Mouse (Mus musculus): ENCODE data around the gene Glyctk. TPM values are rescaled to one million over a fixed set of nuclear protein-coding genes. Genes with fewer than 3 reads are reported as not detected.
A peak's percentile ranks its signal among the peaks of the same experiment; 100 is the strongest.

Gene Glyctk
- polyA plus RNA-seq, 1 experiment: 0.58 TPM

GRCm38 (mm10) chr9:106167703-106168102 lies 9.8 kb upstream of the Glyctk start:
- no peak for TF ChIP-seq POLR2A (IDR thresholded peaks at IDR 0.05; ENCODE audit: borderline replicate concordance, low read depth, low read length)
- TF ChIP-seq CTCF (IDR thresholded peaks at IDR 0.05; ENCODE audit: low read depth, low read length): no peak
- H3K4me3 ChIP-seq (ENCODE audit: insufficient read depth, low read length): no peak overlapping the region
- peaks cover 3% of the 10 kb centered on the region; the same call in 1 of the 2 replicates for H3K4me1 ChIP-seq (ENCODE audit: control insufficient read depth, insufficient read depth, low read length)
- no peak overlapping the region for H3K27ac ChIP-seq (ENCODE audit: insufficient read depth, low read depth, low read length)

- no peak for TF ChIP-seq CTCF (IDR thresholded peaks at IDR 0.05; ENCODE audit: low read depth, low read length)
- TF ChIP-seq POLR2A (IDR thresholded peaks at IDR 0.05; ENCODE audit: borderline replicate concordance, low read depth, low read length): no peak
- Histone ChIP-seq H3K4me3 (ENCODE audit: insufficient read depth, low read length) (no peak overlapping the region), H3K27ac (ENCODE audit: insufficient read depth, low read depth, low read length) (no peak overlapping the region), H3K4me1 (ENCODE audit: control insufficient read depth, insufficient read depth, low read length) (peaks cover 3% of the 10 kb centered on the region; the same call in 1 of the 2 replicates)
Measured at GRCm38 (mm10) chr9:106167241-106167640, 9.3 kb upstream of the Glyctk start.

- Histone ChIP-seq H3K4me1 (ENCODE audit: control insufficient read depth, insufficient read depth, low read length) (peaks cover 3% of the 10 kb centered on the region; the same call in 1 of the 2 replicates), H3K27ac (ENCODE audit: insufficient read depth, low read depth, low read length) (no peak overlapping the region), H3K4me3 (ENCODE audit: insufficient read depth, low read length) (no peak overlapping the region)
- TF ChIP-seq CTCF (IDR thresholded peaks at IDR 0.05; ENCODE audit: low read depth, low read length): no peak
- no peak for TF ChIP-seq POLR2A (IDR thresholded peaks at IDR 0.05; ENCODE audit: borderline replicate concordance, low read depth, low read length)
Measured at GRCm38 (mm10) chr9:106166709-106167108, 8.8 kb upstream of the Glyctk start.

GRCm38 (mm10) chr9:106160426-106160825 lies 2.5 kb upstream of the Glyctk start:
- Histone ChIP-seq H3K4me3 (ENCODE audit: insufficient read depth, low read length) (peak overlapping the region; percentile 65), H3K27ac (ENCODE audit: insufficient read depth, low read depth, low read length) (peak overlapping the region; percentile 96), H3K4me1 (ENCODE audit: control insufficient read depth, insufficient read depth, low read length) (peaks cover 4% of the 10 kb centered on the region; the same call in 1 of the 2 replicates)
- TF ChIP-seq CTCF (IDR thresholded peaks at IDR 0.05; ENCODE audit: low read depth, low read length) (no peak), POLR2A (IDR thresholded peaks at IDR 0.05; ENCODE audit: borderline replicate concordance, low read depth, low read length) (no peak)

GRCm38 (mm10) chr9:106159784-106160301 lies 1.9 kb upstream of the Glyctk start:
- Histone ChIP-seq H3K4me1 (ENCODE audit: control insufficient read depth, insufficient read depth, low read length) (peaks cover 4% of the 10 kb centered on the region; the same call in 1 of the 2 replicates), H3K27ac (ENCODE audit: insufficient read depth, low read depth, low read length) (peak overlapping the region; percentile 96), H3K4me3 (ENCODE audit: insufficient read depth, low read length) (peak overlapping the region; percentile 65)
- TF ChIP-seq POLR2A (IDR thresholded peaks at IDR 0.05; ENCODE audit: borderline replicate concordance, low read depth, low read length) (peak; percentile 62; the same call in 1 of the 2 replicates), CTCF (IDR thresholded peaks at IDR 0.05; ENCODE audit: low read depth, low read length) (no peak)

- no peak overlapping the region for H3K27ac ChIP-seq (ENCODE audit: insufficient read depth, low read depth, low read length)
- no peak overlapping the region for H3K4me3 ChIP-seq (ENCODE audit: insufficient read depth, low read length)
- peaks cover 4% of the 10 kb centered on the region; the same call in 1 of the 2 replicates for H3K4me1 ChIP-seq (ENCODE audit: control insufficient read depth, insufficient read depth, low read length)
- no peak for TF ChIP-seq POLR2A (IDR thresholded peaks at IDR 0.05; ENCODE audit: borderline replicate concordance, low read depth, low read length)
- TF ChIP-seq CTCF (IDR thresholded peaks at IDR 0.05; ENCODE audit: low read depth, low read length): no peak
Measured at GRCm38 (mm10) chr9:106159237-106159636, 1.3 kb upstream of the Glyctk start.

- no peak for TF ChIP-seq CTCF (IDR thresholded peaks at IDR 0.05; ENCODE audit: low read depth, low read length)
- TF ChIP-seq POLR2A (IDR thresholded peaks at IDR 0.05; ENCODE audit: borderline replicate concordance, low read depth, low read length): no peak
- no peak overlapping the region for H3K27ac ChIP-seq (ENCODE audit: insufficient read depth, low read depth, low read length)
- H3K4me3 ChIP-seq (ENCODE audit: insufficient read depth, low read length): no peak overlapping the region
- peaks cover 4% of the 10 kb centered on the region; the same call in 1 of the 2 replicates for H3K4me1 ChIP-seq (ENCODE audit: control insufficient read depth, insufficient read depth, low read length)
Measured at GRCm38 (mm10) chr9:106157623-106157925, 364 bp downstream of the Glyctk start.

- no peak for TF ChIP-seq CTCF (IDR thresholded peaks at IDR 0.05; ENCODE audit: low read depth, low read length)
- TF ChIP-seq POLR2A (IDR thresholded peaks at IDR 0.05; ENCODE audit: borderline replicate concordance, low read depth, low read length): no peak
- Histone ChIP-seq H3K27ac (ENCODE audit: insufficient read depth, low read depth, low read length) (no peak overlapping the region), H3K4me3 (ENCODE audit: insufficient read depth, low read length) (no peak overlapping the region), H3K4me1 (ENCODE audit: control insufficient read depth, insufficient read depth, low read length) (peaks cover 4% of the 10 kb centered on the region; the same call in 1 of the 2 replicates)
Measured at GRCm38 (mm10) chr9:106156921-106157622, 866 bp downstream of the Glyctk start.

GRCm38 (mm10) chr9:106156419-106156818 lies 1.5 kb downstream of the Glyctk start:
- peak; percentile 57 for TF ChIP-seq CTCF (IDR thresholded peaks at IDR 0.05; ENCODE audit: low read depth, low read length)
- no peak for TF ChIP-seq POLR2A (IDR thresholded peaks at IDR 0.05; ENCODE audit: borderline replicate concordance, low read depth, low read length)
- H3K4me3 ChIP-seq (ENCODE audit: insufficient read depth, low read length): no peak overlapping the region
- H3K27ac ChIP-seq (ENCODE audit: insufficient read depth, low read depth, low read length): no peak overlapping the region

GRCm38 (mm10) chr9:106154106-106154505 lies 3.8 kb downstream of the Glyctk start:
- Histone ChIP-seq H3K4me1 (ENCODE audit: control insufficient read depth, insufficient read depth, low read length) (no peaks in the 10 kb centered on the region), H3K27ac (ENCODE audit: insufficient read depth, low read depth, low read length) (no peak overlapping the region), H3K4me3 (ENCODE audit: insufficient read depth, low read length) (no peak overlapping the region)
- TF ChIP-seq POLR2A (IDR thresholded peaks at IDR 0.05; ENCODE audit: borderline replicate concordance, low read depth, low read length) (no peak), CTCF (IDR thresholded peaks at IDR 0.05; ENCODE audit: low read depth, low read length) (no peak)

More at GRCm38 (mm10) chr9:106156419-106156818, 1.5 kb downstream of the Glyctk start:
- H3K4me1 ChIP-seq (ENCODE audit: control insufficient read depth, insufficient read depth, low read length): peaks cover 4% of the 10 kb centered on the region; the same call in 1 of the 2 replicates
